In the genomic region with DNA sequence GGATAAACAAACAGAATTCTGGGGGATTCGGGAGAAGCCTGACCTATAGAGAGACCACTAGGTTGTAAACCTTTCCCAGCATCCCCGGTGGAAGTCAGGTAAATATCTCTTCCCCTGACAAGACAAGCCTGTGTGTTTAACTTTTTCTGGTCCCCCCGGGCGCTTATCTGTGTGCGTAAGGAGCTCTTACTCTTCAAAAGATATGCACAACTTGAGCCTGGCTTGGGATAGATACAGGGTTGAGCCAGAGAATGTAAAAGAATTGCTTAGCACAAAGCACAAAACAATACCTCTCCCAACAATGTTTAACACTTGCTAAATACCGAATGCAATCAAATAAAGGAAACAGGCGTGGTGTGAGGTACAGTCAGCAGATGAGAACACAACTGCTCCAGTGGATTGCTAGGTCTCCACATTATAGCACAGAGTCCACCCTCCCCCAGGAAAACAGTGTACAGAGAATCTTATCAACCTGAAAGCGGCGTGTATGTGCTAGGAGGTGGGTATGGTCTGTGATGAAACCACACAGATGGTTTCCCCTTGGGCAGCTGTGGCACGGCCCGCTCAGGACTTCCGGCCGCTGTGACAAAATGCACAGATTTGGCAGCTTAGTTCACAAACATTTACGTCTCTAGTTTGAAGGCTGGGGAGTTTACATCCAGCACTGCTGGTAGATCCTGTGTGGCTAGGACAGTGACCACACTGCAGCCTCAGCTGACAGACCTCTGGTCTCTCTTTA, we compare ENCODE assay signal across 18 mouse cellular contexts. TPM values are rescaled to one million over a fixed set of nuclear protein-coding genes. Genes with fewer than 3 reads are reported as not detected.
DNase-seq lines count a peak whose midpoint lies in the region; ATAC-seq lines count a peak whose summit lies in the region.
"Had no signal": no experiment of that assay in that cellular context is flagged by ENCODE, and none has a peak within 500 bp of the region (broad histone marks: within the 10 kb centered on the region; RNA-seq: fewer than 3 reads in every experiment).

No protein-coding gene starts in this region.

- H3K9me3 ChIP-seq in heart, embryonic 10.5 days: no peaks in the 10 kb centered on the region
- H3K9me3 ChIP-seq: forebrain, embryonic 12.5 days; heart, embryonic 13.5 days; hindbrain, embryonic 13.5 days; midbrain, embryonic 15.5 days had no signal

- no peaks in the 10 kb centered on the region for H3K27me3 ChIP-seq in heart, embryonic 10.5 days (ENCODE audit: insufficient read depth, poor library complexity, severe bottlenecking)
- H3K27me3 ChIP-seq: embryonic facial prominence, embryonic 12.5 days; forebrain, embryonic 12.5 days; heart, embryonic 13.5 days; hindbrain, embryonic 13.5 days; midbrain, embryonic 15.5 days had no signal

- no peaks in the 10 kb centered on the region for H3K36me3 ChIP-seq in heart, embryonic 10.5 days
- H3K36me3 ChIP-seq: embryonic facial prominence, embryonic 12.5 days; forebrain, embryonic 12.5 days; heart, embryonic 13.5 days; hindbrain, embryonic 13.5 days; midbrain, embryonic 15.5 days had no signal

- H3K4me3 ChIP-seq in heart, embryonic 10.5 days: no peak overlapping the region
- H3K4me3 ChIP-seq: embryonic facial prominence, embryonic 12.5 days; forebrain, embryonic 12.5 days; heart, embryonic 13.5 days; hindbrain, embryonic 13.5 days; layer of hippocampus, adult 2 months; midbrain, embryonic 15.5 days had no signal

- intact Hi-C loops in heart, postnatal 14 days (cut with DNase I): no loop called here

- ATAC-seq in CD4-positive, CD25-positive, alpha-beta regulatory T cell, adult 4 months: peak; percentile 17
- peak; percentile 62; the same call in 1 of the 2 replicates for ATAC-seq in monocyte, adult 5-6 weeks (replicated peaks; ENCODE audit: insufficient number of reproducible peaks, low FRiP score, low TSS enrichment, poor library complexity, severe bottlenecking)
- ATAC-seq: midbrain, embryonic 15.5 days had no signal

- no peak for DNase-seq in heart, embryonic 10.5 days (ENCODE audit: low spot score)
- DNase-seq in heart, postnatal 14 days: no peak
- peak; percentile 34 for DNase-seq in liver
- no peak for DNase-seq in frontal cortex, postnatal 10 days (ENCODE audit: low spot score in 2 of 2)
- no peak for DNase-seq in cerebellum, adult 11-12 months
- no peak for DNase-seq in kidney, postnatal 10 days
- DNase-seq: cerebellum, postnatal 10 days; gastrocnemius, postnatal 10 days; kidney, adult 8-10 months; lung, postnatal 10 days had no signal

- WGBS in heart, embryonic 10.5 days: 48% methylated on average over 14 of the region's 14 CpGs

- peaks cover 5% of the 10 kb centered on the region for H3K4me1 ChIP-seq in heart, embryonic 10.5 days
- H3K4me1 ChIP-seq: embryonic facial prominence, embryonic 12.5 days; forebrain, embryonic 12.5 days; hindbrain, embryonic 13.5 days; midbrain, embryonic 15.5 days had no signal

- peak overlapping the region; percentile 16; the same call in 1 of the 2 replicates for H3K27ac ChIP-seq in heart, embryonic 10.5 days
- H3K27ac ChIP-seq: embryonic facial prominence, embryonic 12.5 days; forebrain, embryonic 12.5 days; heart, embryonic 13.5 days; hindbrain, embryonic 13.5 days; layer of hippocampus, adult 2 months; midbrain, embryonic 15.5 days had no signal

RNA-seq across cellular contexts. Expression of a gene that starts 22.4 kb away (rescaled TPM):
- 0.08 and 0.10 TPM in 2 replicates for polyA plus RNA-seq in heart, embryonic 10.5 days (2016; fragmentation: Nextera tagmentation; extraction: Ambion mirVana)
- total RNA-seq in heart, postnatal 14 days (2021): under 1 TPM; 0.49 to 0.67 TPM
- not detected for polyA plus RNA-seq in CD4-positive, CD25-positive, alpha-beta regulatory T cell, adult 4 months (2017; shearing (Covaris generic))
- not detected in 3 replicates for total RNA-seq in monocyte, adult 5-6 weeks (2017)
- total RNA-seq: layer of hippocampus, adult 2 months had no signal

RNA-seq across cellular contexts. Expression of a gene that starts 47.1 kb away (rescaled TPM):
- 0.21 and 0.62 TPM in 2 replicates for polyA plus RNA-seq in heart, embryonic 10.5 days (2016; fragmentation: Nextera tagmentation; extraction: Ambion mirVana)
- 1 to 10 TPM; 1.0 to 1.3 TPM for total RNA-seq in heart, postnatal 14 days (2021)
- 10 to 100 TPM; 24.2 to 27.1 TPM for polyA plus RNA-seq in CD4-positive, CD25-positive, alpha-beta regulatory T cell, adult 4 months (2017; shearing (Covaris generic))
- 0.78 TPM in 1 of 3 replicates, not detected in the others for total RNA-seq in monocyte, adult 5-6 weeks (2017)
